Mouse (Mus musculus) CH12.LX (cell line): ENCODE data around the gene Gm10477.

Experiments used
- CHD1 ChIP-seq: IDR thresholded peaks from 2 replicates; pipeline ENCODE4 v1.6.1; 2012; ENCODE audit warnings: low read depth, low read length, improper control_type of control experiment, inconsistent platforms
- CTCF ChIP-seq, 2 experiments: IDR thresholded peaks in 1 of 2; conservative IDR thresholded peaks in 1 of 2; 2 replicates each; pipeline ENCODE4 v1.5.1; 2011 to 2012; ENCODE audit warnings: low read depth in 2 of 2, low read length in 2 of 2, improper control_type of control experiment in 1 of 2, inconsistent platforms in 1 of 2, mild to moderate bottlenecking in 1 of 2, moderate library complexity in 1 of 2
- E2F4 ChIP-seq: IDR thresholded peaks from 2 replicates; pipeline ENCODE4 v1.6.1; 2011; ENCODE audit warnings: low read depth, low read length, improper control_type of control experiment; ENCODE audit not compliant: insufficient replicate concordance
- EP300 ChIP-seq: IDR thresholded peaks from 2 replicates; pipeline ENCODE4 v1.6.1; 2011; ENCODE audit warnings: low read length, improper control_type of control experiment
- HCFC1 ChIP-seq: IDR thresholded peaks from 2 replicates; pipeline ENCODE4 v1.6.1; 2012; ENCODE audit warnings: low read depth, mild to moderate bottlenecking, inconsistent platforms, low read length, improper control_type of control experiment
- MAX ChIP-seq: IDR thresholded peaks from 2 replicates; pipeline ENCODE4 v1.6.1; 2011; ENCODE audit warnings: low read length, improper control_type of control experiment
- MEF2A ChIP-seq: IDR thresholded peaks from 2 replicates; pipeline ENCODE4 v1.6.1; 2014; ENCODE audit warnings: low read depth, mild to moderate bottlenecking, inconsistent platforms, low read length, improper control_type of control experiment, borderline replicate concordance
- MXI1 ChIP-seq: IDR thresholded peaks from 2 replicates; pipeline ENCODE4 v1.6.1; 2011; ENCODE audit warnings: mild to moderate bottlenecking, low read depth, low read length, improper control_type of control experiment
- POLR2A ChIP-seq: IDR thresholded peaks from 2 replicates; pipeline ENCODE4 v1.6.1; 2011; ENCODE audit warnings: low read depth, mild to moderate bottlenecking, improper control_type of control experiment, low read length
- POLR2AphosphoS2 ChIP-seq: IDR thresholded peaks from 2 replicates; pipeline ENCODE4 v1.6.1; 2011; ENCODE audit warnings: low read depth, low read length, improper control_type of control experiment
- USF1 ChIP-seq: IDR thresholded peaks from 2 replicates; pipeline ENCODE4 v1.6.1; 2014; ENCODE audit warnings: low read depth, mild to moderate bottlenecking, inconsistent platforms, low read length, improper control_type of control experiment
- ZMIZ1 ChIP-seq: IDR thresholded peaks from 2 replicates; pipeline ENCODE4 v1.6.1; 2012; ENCODE audit warnings: low read depth, mild to moderate bottlenecking, inconsistent platforms, low read length, improper control_type of control experiment

- TF ChIP-seq E2F4: no peak
- no peak for TF ChIP-seq EP300
- no peak for TF ChIP-seq USF1
- TF ChIP-seq CTCF (conservative IDR thresholded peaks at IDR 0.05 in 1 of 2, IDR thresholded peaks at IDR 0.05 in 1 of 2; ENCODE audit: low read depth in 2 of 2, low read length in 2 of 2): peak; percentile 30 to 61; a peak in 3 of 4 replicates
- no peak for TF ChIP-seq MXI1
- no peak for TF ChIP-seq HCFC1
- no peak for TF ChIP-seq POLR2AphosphoS2
- TF ChIP-seq ZMIZ1: no peak
- no peak for TF ChIP-seq CHD1
- no peak for TF ChIP-seq MEF2A
- no peak for TF ChIP-seq POLR2A
- no peak for TF ChIP-seq MAX
These were observed 6.7 kb downstream of the Gm10477 start for GRCm38 (mm10) chrX:56531266-56531665.
